ENCODE assay signal across 9 mouse cellular contexts in the genomic region with DNA sequence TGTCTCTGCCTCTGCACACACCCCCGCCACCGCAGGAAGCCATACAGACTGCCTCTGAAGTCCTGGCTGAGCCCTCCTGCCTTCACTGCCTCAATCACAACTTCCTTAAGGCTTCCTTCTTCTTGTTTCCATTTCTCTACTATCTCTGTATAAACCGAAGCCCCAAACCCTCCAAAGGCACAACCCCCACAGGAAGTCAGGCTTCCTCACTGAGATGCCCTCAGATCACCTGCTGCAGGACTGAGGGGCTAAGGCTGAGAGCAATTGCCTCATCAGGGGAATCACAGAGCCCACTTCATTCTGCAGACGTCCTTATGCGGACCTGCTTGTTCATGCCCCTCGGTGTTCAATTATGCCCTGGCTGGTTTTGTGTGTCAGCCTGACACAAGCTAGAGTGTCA. TPM values are rescaled to one million over a fixed set of nuclear protein-coding genes. Genes with fewer than 3 reads are reported as not detected.
DNase-seq lines count a peak whose midpoint lies in the region; ATAC-seq and TF ChIP-seq lines count a peak whose summit lies in the region.
"Had no signal": no experiment of that assay in that cellular context is flagged by ENCODE, and none has a peak within 500 bp of the region (broad histone marks: within the 10 kb centered on the region; RNA-seq: fewer than 3 reads in every experiment).

No protein-coding gene starts in this region.

- intact Hi-C loops in gastrocnemius, adult 2 months (cut with DNase I), result no loop called here

- peak overlapping the region; percentile 91 for H3K4me3 ChIP-seq in gastrocnemius, adult 2 months
- H3K4me3 ChIP-seq in hindbrain, embryonic 12.5 days, result peak overlapping the region; percentile 89; the same call in 1 of the 2 replicates
- peak overlapping the region; percentile 83 for H3K4me3 ChIP-seq in midbrain, embryonic 13.5 days (replicated peaks)

- TF ChIP-seq CTCF in gastrocnemius, adult 2 months (IDR thresholded peaks at IDR 0.05), result no peak

- WGBS in hindbrain, embryonic 12.5 days, result 89% methylated on average over 6 of the region's 6 CpGs
- 94% methylated on average over 6 of the region's 6 CpGs for WGBS in midbrain, embryonic 13.5 days

- peak; percentile 25 for ATAC-seq in CD4-positive, CD25-positive, alpha-beta regulatory T cell, adult 4 months
- ATAC-seq in hindbrain, embryonic 12.5 days (ENCODE audit: low FRiP score), result no peak
- ATAC-seq in midbrain, embryonic 13.5 days, result no peak

- H3K27me3 ChIP-seq in hindbrain, embryonic 12.5 days, result no peaks in the 10 kb centered on the region
- no peaks in the 10 kb centered on the region for H3K27me3 ChIP-seq in midbrain, embryonic 13.5 days

- no peak for DNase-seq in gastrocnemius, adult 2 months
- DNase-seq in gastrocnemius, postnatal 4 days (ENCODE audit: low spot score in 2 of 2), result no peak
- no peak for DNase-seq in B cell, adult 2 months
- no peak for DNase-seq in frontal cortex, adult 2 months (ENCODE audit: extremely low spot score in 1 of 2, low spot score in 1 of 2)
- DNase-seq in urinary bladder, postnatal 25 days (ENCODE audit: low spot score), result no peak

- no peaks in the 10 kb centered on the region for H3K9me3 ChIP-seq in hindbrain, embryonic 12.5 days (replicated peaks)
- H3K9me3 ChIP-seq in midbrain, embryonic 13.5 days, result no peaks in the 10 kb centered on the region

- peak overlapping the region; percentile 94; the same call in 1 of the 2 replicates for H3K9ac ChIP-seq in hindbrain, embryonic 12.5 days
- H3K9ac ChIP-seq in midbrain, embryonic 13.5 days (replicated peaks), result peak overlapping the region; percentile 96; the same call in 1 of the 2 replicates

- H3K27ac ChIP-seq in gastrocnemius, adult 2 months, result no peak overlapping the region
- H3K27ac ChIP-seq in hindbrain, embryonic 12.5 days, result no peak overlapping the region
- H3K27ac ChIP-seq in midbrain, embryonic 13.5 days, result no peak overlapping the region

- H3K4me2 ChIP-seq in hindbrain, embryonic 12.5 days (replicated peaks), result peak overlapping the region; percentile 99
- H3K4me2 ChIP-seq in midbrain, embryonic 13.5 days (replicated peaks), result peak overlapping the region; percentile 98

- peaks cover 25% of the 10 kb centered on the region for H3K4me1 ChIP-seq in hindbrain, embryonic 12.5 days
- H3K4me1 ChIP-seq in midbrain, embryonic 13.5 days (replicated peaks), result peaks cover 33% of the 10 kb centered on the region

- H3K36me3 ChIP-seq in hindbrain, embryonic 12.5 days, result peaks cover 36% of the 10 kb centered on the region
- peaks cover 36% of the 10 kb centered on the region for H3K36me3 ChIP-seq in midbrain, embryonic 13.5 days

RNA-seq across cellular contexts. Expression of a gene that starts 1.4 kb away (rescaled TPM):
- total RNA-seq in gastrocnemius, adult 2 months (2021), result 100 to 1,000 TPM; 171 to 192 TPM
- 100 to 1,000 TPM; 241 to 255 TPM for total RNA-seq in gastrocnemius, postnatal 4 days (2021)
- polyA plus RNA-seq in CD4-positive, CD25-positive, alpha-beta regulatory T cell, adult 4 months (2017; shearing (Covaris generic)), result 100 to 1,000 TPM; 161 to 251 TPM
- polyA plus RNA-seq in hindbrain, embryonic 12.5 days (2016; fragmentation: Nextera tagmentation; extraction: Ambion mirVana), result 333 and 394 TPM in 2 replicates
- 576 and 596 TPM in 2 replicates for polyA plus RNA-seq in midbrain, embryonic 13.5 days (2015; fragmentation: Nextera tagmentation; extraction: Ambion mirVana)
- 329 and 454 TPM in 2 replicates for polyA plus RNA-seq in frontal cortex, adult 2 months (2012; rRNA removed)

RNA-seq across cellular contexts. Expression of a gene that starts 8.2 kb away (rescaled TPM):
- total RNA-seq in gastrocnemius, adult 2 months (2021), result not detected
- under 1 TPM in 1 of 2 experiments, not detected in 1; 0.57 TPM for total RNA-seq in gastrocnemius, postnatal 4 days (2021)
- polyA plus RNA-seq in CD4-positive, CD25-positive, alpha-beta regulatory T cell, adult 4 months (2017; shearing (Covaris generic)), result 1 to 10 TPM in 1 of 2 experiments, under 1 TPM in 1; 0.94 to 1.8 TPM
- polyA plus RNA-seq in hindbrain, embryonic 12.5 days (2016; fragmentation: Nextera tagmentation; extraction: Ambion mirVana), result not detected in 2 replicates
- 0.11 and 0.34 TPM in 2 replicates for polyA plus RNA-seq in midbrain, embryonic 13.5 days (2015; fragmentation: Nextera tagmentation; extraction: Ambion mirVana)
- 0.23 and 0.28 TPM in 2 replicates for polyA plus RNA-seq in frontal cortex, adult 2 months (2012; rRNA removed)

RNA-seq across cellular contexts. Expression of a gene that starts 22.8 kb away (rescaled TPM):
- not detected for total RNA-seq in gastrocnemius, adult 2 months (2021)
- total RNA-seq in gastrocnemius, postnatal 4 days (2021), result not detected
- polyA plus RNA-seq in CD4-positive, CD25-positive, alpha-beta regulatory T cell, adult 4 months (2017; shearing (Covaris generic)), result not detected
- not detected in 2 replicates for polyA plus RNA-seq in hindbrain, embryonic 12.5 days (2016; fragmentation: Nextera tagmentation; extraction: Ambion mirVana)
- polyA plus RNA-seq in midbrain, embryonic 13.5 days (2015; fragmentation: Nextera tagmentation; extraction: Ambion mirVana), result 0.08 TPM in 1 of 2 replicates, not detected in the other
- polyA plus RNA-seq in frontal cortex, adult 2 months (2012; rRNA removed), result 0.06 and 0.10 TPM in 2 replicates
- polyA plus RNA-seq: spleen, adult 2 months had no signal

RNA-seq across cellular contexts. Expression of a gene that starts 34.8 kb away (rescaled TPM):
- total RNA-seq in gastrocnemius, adult 2 months (2021), result not detected
- not detected for total RNA-seq in gastrocnemius, postnatal 4 days (2021)
- polyA plus RNA-seq in CD4-positive, CD25-positive, alpha-beta regulatory T cell, adult 4 months (2017; shearing (Covaris generic)), result not detected
- not detected in 2 replicates for polyA plus RNA-seq in hindbrain, embryonic 12.5 days (2016; fragmentation: Nextera tagmentation; extraction: Ambion mirVana)
- polyA plus RNA-seq in midbrain, embryonic 13.5 days (2015; fragmentation: Nextera tagmentation; extraction: Ambion mirVana), result not detected in 2 replicates
- polyA plus RNA-seq in frontal cortex, adult 2 months (2012; rRNA removed), result not detected in 2 replicates
- polyA plus RNA-seq: spleen, adult 2 months had no signal

RNA-seq across cellular contexts. Expression of a gene that starts 46.2 kb away (rescaled TPM):
- not detected for total RNA-seq in gastrocnemius, adult 2 months (2021)
- not detected for total RNA-seq in gastrocnemius, postnatal 4 days (2021)
- polyA plus RNA-seq in CD4-positive, CD25-positive, alpha-beta regulatory T cell, adult 4 months (2017; shearing (Covaris generic)), result not detected
- polyA plus RNA-seq in hindbrain, embryonic 12.5 days (2016; fragmentation: Nextera tagmentation; extraction: Ambion mirVana), result not detected in 2 replicates
- polyA plus RNA-seq in midbrain, embryonic 13.5 days (2015; fragmentation: Nextera tagmentation; extraction: Ambion mirVana), result not detected in 2 replicates
- polyA plus RNA-seq in frontal cortex, adult 2 months (2012; rRNA removed), result not detected in 2 replicates
- polyA plus RNA-seq: spleen, adult 2 months had no signal
